Mouse (Mus musculus) megakaryocyte progenitor cell, adult 5-6 weeks (primary cell): ENCODE measurements around the gene 1700102P08Rik. TPM values are rescaled to one million over a fixed set of nuclear protein-coding genes. Genes with fewer than 3 reads are reported as not detected.
A peak's percentile ranks its signal among the peaks of the same experiment; 100 is the strongest.

Source experiments
- ATAC-seq: replicated peaks from 2 replicates; pipeline ENCODE4 v1.8.0; 2016; ENCODE audit warnings: mild to moderate bottlenecking, moderate TSS enrichment, inconsistent platforms; ENCODE audit not compliant: poor library complexity
- total RNA-seq, 2 experiments: library from RNA; stranded (forward) in 1 of 2; stranded (reverse) in 1 of 2; fragments of 157-497, 149-512 nt in 1 of 2; fragments of 200-1000 nt in 1 of 2; gene quantifications; 2 replicates each; pipeline versions ENCODE4 v1.2.3 to v1.2.4; 2015 to 2017

Gene 1700102P08Rik
- total RNA-seq, 2 experiments from 2014 or later: 0.46 TPM; not detected in 1

DNA sequence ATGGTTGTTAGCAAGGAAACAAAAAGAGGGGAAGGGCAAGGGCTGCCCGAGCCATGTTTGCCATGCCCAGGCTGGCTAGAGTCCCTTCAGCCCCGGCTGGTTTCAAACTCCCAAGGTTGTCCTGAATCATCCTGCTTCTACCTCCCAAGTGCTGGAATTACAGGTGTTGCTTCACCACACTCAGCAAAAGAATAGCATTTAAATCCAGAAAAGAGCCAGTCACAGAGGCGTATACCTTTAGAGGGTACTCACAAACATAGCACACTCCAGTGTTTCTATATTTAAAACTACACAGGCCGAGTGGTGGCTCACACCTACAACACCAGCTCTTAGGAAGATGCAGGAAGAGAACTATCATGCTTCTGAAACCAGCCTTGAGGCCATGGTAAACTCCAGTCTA is 16.9 kb downstream of the 1700102P08Rik start:
- ATAC-seq: no peak

DNA sequence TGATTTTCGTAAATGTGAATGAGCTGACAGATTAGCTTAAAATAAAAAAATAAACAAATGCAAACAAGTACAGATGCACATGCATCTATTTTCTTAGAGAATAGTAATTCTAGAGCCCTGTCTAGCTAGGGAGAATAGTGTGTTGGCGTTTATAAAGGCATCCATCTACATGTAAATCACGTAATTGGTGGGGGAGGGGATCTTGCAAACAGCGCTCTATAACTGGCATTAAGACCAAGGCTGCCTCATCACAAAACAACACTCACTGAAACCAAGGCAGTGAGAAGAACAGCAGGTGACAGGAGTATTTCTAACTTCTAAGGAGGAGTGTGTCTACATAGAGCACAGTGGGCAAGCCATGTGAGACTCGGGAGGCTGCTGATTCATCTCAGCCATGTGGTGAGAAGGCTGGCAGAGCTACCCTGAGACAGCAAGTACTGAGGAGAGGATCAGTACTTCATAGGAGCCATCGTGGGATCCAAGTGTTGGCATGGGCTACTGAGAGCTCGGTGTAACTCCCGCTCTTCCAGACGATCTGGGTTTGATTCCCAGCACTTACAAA is 18.9 kb downstream of the 1700102P08Rik start:
- ATAC-seq: no peak

DNA sequence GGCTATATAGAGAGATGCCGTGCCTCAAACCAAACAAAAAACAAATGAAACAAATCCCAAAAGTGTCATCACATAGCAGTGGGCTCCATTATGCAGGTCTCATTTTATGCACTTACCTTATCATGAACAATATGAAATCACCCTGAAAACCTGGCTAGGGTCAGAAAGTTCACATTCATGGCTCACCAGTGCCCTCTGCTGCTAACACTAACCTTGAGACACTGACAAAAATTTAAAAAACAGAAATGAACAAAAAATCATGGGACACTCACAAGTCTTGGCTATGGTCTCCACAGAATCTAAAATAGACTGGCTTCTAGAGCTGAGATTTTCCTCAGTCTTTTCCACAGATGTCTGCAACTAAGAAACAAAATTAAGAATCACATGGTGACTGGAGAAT is 19.6 kb downstream of the 1700102P08Rik start:
- peak; percentile 73 for ATAC-seq

DNA sequence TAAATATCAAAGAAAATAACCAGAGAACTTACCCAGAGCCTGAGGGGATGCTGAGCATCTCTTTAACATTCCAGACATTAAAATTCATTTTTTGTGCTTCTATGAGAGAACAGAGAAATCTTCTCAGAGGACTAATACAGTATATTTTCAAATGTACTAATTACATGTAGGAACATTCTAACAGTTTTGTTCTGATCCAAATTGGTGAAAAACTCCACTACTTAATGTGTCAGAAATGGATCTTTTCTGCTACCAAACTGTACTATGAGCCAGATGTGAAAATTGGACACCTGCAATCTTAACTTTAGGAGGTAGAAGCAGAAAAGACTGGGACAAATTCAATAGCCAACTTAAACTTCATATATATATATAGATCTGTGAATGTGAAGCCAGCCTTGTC is 35.8 kb downstream of the 1700102P08Rik start, which contains the start of gene Ccdc36:
TSS of gene Ccdc36 (minus strand) at position 101 of the 400 bp plus-strand sequence.
- ATAC-seq: no peak

DNA sequence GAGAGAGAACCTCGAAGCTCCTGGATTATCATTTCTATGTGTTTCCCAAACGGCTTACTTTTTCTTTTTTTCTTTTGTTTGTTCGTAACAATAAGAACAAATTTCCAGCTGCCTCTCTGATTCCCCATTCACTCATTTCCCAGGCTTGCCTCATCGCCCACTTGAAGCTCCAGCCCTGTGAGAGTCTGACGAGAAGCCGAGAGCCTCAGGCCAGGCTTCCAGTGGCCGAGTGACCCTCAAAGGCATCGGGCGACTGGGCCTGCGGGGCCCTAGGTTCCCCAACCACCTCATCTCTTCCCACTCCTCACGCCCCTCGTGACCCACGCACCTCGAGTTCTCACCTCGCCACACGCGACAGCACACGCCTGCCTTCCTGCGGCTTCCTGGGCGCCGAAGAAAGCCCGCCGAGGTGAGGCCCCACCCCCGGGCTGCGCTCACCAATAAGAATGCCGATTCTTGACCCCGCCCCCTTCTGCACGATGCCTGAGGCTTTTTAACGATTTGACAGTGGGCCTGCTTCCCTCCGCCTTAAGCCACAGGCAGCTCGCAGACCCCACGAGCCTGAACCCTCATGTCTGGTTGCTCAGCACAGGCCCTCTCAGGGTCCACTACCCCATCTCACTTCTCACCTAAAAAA is 38.9 kb downstream of the 1700102P08Rik start:
- ATAC-seq: peak; percentile 83

DNA sequence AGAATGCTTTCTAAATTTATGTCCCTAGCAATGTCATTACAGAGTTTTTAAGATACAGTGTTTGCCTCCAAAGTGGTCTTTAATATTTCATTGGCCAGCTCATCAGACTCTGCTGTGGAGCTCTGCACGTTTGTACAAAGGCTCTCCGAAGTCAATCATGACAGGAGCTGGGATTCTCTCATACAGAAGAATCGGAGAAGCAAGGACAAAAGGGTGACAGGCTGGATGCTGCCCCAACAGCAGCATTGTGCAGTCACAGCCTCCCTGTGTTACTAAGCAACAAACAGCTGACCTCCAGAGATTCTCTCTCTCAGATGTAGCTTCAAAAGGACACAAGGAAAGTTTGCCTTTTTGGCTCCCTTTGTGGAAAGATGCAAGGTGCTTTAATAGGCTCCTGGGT is 43.6 kb downstream of the 1700102P08Rik start, which contains the start of gene BC048562:
TSS of gene BC048562 (plus strand) at position 301 of the 400 bp plus-strand sequence.
- no peak for ATAC-seq

DNA sequence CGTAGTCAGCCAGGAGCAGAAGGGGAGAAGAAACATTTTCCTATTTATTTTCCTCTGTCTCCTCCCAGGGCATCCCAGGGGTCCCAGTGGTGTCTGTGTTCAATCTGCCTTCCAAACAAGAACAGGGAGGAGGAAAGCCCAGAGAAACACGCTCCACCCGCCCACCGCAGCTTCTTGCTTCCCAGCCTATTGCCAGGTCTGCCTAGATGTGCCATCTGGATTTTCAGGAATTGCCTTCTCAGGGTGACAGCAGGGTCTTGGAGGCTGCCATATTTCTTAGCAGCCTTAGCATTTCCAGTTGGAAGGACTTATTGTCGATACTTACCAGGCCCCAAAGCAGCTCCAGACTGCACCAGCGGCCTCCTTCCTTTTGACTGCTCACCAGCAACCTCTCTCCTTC is 46.6 kb downstream of the 1700102P08Rik start:
- ATAC-seq: no peak

DNA sequence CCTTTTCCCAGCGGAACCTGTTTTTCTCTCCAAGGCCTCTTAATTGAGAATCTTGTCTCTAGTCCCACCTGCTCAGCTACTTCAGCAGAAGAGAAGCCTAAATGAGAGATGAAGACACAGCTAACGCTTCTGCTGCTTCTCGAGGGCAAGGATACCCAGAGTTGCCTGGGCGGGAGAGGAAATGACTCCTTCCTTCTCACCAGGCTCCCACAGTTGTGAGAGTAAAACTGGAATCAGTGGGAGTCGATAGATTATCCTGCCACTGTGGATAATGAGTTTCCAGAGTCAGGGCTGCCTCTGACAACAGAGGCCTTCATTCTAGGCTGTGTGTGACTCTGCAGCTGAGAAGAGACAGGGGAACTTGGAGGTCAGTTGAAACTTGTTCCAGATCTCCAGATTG is 47.9 kb downstream of the 1700102P08Rik start:
- no peak for ATAC-seq

DNA sequence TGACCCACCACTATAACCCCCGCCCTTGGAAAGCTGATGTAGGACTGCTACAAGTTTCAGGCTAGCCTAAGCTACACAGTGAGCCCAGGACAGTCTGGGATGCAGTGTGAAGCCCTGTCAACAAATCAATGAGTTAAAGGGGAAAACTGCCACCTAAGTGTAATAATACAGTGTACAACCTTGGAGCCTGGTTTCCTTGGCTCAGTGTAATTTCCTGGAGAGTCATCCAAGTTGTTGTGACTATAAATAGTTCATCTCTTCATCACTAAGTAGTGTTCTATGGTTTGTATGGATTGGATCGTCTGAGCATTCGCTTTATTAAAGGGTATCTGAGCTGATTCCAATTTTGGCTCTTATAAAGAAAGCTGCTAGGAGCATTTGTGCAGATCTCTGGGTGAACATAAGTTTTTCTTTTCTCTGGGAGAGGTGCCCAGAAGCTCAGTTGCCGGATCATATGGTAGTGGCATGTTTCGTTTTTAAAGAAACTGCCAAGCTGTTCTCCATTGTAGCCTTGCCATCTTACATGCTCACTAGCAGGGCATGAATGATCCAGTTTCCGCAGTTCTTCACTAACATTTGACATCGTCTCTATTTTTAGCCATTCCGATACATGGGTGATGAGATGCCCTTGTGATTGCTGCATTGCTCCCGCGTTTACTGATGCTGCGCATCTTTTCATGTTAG is 48.8 kb downstream of the 1700102P08Rik start:
- no peak for ATAC-seq

DNA sequence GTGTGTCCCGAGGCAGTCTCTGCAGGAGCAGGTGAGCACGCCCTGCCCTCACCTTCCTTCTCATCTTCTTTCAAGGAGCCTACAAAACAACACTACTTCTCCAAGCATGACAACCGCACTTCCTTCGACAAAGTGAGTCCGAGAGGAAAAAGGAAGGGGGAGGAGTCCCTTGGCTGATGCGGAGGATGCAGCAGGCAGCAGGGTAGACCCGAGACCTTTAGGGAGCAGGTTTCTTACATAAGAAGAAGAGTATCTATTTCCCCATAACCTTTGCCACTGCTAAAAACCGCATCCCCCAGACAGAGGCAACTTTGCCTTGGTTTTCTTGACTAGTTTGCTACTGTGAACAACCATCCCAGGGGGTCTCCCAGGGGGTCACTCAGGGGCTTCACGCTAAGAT is 52.5 kb downstream of the 1700102P08Rik start:
- ATAC-seq: peak; percentile 57

DNA sequence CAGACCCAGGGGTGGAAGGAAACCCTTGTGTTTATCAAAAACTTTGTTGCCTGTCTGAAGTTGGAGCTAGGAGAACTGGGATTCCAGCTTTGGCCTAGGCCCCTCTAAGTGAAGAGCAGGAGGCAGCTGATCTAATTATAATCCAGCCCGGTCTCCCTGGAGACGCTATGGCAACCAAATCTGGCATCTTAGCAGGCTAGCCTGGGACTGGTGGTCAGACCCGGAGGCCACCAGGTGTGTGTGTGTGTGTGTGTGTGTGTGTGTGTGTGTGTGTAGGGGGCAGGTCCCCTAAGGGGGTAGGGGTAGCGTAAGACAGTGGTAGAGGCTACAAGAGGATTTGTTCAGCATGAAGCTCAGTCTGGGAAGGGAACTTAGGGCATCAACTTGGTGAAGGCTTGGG is 57.3 kb downstream of the 1700102P08Rik start:
- ATAC-seq: no peak

DNA sequence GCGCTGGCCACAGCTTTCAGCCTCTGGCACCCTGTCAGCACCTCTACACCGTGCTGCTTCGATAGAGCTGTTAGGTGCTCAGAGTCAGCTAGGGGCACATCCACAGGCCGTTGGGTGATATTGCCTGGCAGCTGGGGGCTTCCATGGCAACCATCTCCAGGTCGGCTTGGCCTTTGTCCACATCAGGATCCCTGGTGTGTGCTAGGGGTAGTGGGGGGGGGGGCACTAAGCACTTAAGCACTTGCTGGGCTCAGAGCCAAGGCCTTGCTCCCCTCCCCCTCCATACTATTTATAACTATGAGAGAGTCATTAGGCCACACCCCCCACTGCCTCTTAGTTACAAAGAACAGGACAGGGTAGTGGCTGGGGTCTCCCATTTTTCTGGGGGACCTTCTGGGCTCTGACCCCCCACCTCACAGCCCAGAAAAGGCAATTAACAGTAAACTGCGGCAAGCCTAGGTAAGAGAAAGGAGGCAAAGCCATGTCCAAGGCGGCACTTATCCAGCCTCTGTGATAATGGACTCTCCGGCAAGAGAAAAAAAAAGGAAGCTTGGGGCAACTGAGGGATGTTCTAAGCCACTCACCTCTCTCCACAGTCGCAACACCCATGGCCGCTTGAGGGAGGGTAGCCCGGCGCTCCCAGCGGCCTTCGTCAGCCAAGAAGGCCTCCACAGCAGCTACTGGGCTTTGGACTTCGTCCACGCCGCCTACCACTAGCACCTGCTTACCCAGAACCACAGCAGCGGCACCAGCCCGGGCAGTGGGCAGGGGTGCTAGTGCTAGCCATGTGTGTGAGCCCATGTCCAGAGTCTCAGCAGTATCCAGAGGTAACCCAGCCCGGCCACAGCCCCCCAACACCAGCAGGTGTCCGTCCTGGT is 57.9 kb downstream of the 1700102P08Rik start:
- ATAC-seq: peak; percentile 38

DNA sequence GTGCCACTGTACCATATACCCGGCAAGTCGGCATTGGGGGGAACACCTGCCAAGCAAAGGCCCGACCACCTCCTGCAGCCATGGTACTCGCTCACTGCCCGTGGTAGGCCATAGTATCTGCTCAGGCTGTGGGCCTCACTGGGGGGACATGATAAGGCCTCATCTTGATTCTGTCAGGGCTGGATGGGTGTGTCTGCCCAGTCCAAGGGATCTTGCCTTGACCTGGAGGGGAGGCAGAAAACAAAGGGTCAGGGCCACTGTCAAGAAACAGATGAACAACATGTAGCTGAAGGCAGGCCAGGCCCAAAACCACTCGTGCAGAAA is 58.5 kb downstream of the 1700102P08Rik start:
- no peak; the same call in 1 of the 2 replicates for ATAC-seq

DNA sequence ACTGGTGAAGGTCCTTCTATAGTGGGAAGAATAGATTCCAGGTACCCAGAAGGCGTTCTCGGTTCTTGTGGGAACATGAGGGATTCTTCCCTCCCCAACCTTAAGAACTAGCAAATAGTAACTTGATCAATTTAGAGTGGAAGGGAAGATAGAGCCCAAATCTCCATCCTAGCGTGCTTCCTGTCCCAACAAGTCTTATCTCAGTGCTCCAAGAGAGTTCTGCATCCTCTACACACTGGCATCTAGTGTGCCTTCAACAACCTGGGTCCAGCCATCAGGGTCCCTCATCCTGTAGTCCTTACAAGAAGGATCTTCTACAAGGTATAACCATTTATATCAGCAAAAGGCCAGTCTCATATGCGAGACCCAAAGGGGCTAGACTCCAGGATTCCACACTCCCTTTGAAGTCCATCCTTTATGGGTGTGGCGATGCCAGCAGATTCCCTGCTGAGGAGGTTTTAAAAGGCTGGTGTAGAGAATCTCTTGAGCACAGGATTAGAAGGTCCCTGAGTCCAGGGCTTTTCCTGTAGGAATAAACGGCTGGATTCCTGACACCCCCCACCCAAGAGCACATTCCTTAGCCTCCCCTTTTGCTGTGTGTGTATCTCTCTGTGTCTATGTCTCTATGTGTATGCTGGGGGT is 59.0 kb downstream of the 1700102P08Rik start:
- ATAC-seq: no peak

DNA sequence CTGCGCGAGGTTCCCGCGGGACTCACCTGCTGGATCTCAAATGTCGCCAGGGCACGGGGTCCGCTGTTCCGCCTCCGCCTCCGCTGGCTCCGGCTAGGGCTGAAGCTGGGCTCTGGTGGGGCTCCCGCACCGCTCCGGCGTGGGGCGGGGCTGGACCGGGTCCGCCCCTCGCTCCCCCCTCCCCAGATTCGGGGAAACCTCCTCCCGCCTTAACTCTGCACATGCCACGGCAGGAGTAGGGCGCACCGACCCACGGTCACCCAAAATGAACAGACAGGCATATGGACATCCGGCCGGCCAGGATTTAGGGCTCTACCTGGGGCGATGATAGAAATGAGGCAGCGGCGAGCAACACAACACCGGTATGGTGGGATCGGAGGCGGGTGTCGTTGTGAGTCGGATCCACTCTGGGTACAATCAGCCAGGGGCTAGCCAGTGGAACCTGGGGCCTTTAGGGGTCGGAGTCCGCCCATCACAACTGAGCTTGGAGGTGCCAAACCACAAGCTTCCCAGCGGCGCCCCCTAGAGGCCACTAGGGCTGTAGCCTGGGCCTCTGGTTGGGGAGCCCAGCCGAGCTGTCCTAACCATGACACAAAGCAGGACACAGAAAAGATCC is 59.8 kb downstream of the 1700102P08Rik start:
- peak; percentile 72 for ATAC-seq

DNA sequence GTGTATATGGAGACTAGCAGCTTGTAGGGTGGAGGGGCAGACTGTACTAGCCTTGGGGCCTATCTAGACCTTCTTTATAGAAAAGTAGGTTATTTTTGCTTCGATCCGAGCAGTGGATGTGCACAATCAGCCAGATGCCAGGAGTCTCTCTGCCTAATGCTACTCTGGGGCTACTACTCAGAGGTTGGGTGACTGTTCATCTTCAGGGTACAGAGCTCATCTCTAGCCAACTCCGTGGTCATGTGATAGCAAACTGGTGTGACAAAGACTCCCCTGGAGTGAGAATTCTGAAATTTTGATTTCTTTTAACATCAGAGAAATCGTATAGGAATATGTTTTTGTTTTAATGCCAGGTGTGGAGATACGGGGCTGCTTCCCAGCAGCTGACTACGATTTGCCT is 60.3 kb downstream of the 1700102P08Rik start:
- 0 out of 2 replicates have a peak, but pooled peaks have one; percentile 20 for ATAC-seq

DNA sequence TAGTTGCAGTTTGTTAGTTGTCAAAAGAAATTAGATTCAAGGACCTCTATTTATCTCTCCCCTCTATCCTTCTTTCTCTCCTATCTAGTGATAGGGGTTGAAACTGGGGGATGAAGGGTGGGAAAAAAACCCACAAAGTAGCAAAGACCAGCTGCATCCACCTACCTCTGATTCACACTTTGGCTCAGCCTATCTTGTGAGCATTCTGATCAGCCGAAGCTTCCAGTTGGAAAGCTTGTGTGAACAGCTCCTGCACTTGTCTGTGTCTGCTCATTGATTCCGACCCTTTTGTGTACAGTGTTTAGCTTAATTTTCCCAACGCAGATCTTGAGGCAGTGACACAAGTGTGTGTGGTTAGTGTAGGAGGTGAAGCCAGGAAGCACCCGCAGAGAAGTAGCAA is 60.9 kb downstream of the 1700102P08Rik start:
- no peak for ATAC-seq

DNA sequence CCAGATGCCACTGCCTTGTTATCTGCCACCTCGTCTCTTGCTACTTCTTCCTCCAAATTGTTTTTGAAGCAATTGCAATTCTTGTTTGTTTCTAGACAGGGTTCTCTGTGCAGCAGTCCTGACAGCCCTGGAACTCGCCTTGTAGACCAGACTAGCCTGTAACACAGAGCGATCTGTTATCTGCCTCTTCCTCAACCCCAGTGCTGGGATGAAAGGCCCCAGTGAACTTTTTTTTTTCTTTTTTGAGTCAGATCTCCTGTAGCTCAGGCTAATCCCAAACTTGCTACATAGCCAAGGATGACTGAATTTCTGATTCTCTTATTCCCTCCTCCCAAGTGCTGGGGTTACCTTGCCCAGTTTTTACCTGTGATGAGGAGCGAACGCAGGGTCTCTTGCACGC is 61.8 kb downstream of the 1700102P08Rik start:
- ATAC-seq: no peak

DNA sequence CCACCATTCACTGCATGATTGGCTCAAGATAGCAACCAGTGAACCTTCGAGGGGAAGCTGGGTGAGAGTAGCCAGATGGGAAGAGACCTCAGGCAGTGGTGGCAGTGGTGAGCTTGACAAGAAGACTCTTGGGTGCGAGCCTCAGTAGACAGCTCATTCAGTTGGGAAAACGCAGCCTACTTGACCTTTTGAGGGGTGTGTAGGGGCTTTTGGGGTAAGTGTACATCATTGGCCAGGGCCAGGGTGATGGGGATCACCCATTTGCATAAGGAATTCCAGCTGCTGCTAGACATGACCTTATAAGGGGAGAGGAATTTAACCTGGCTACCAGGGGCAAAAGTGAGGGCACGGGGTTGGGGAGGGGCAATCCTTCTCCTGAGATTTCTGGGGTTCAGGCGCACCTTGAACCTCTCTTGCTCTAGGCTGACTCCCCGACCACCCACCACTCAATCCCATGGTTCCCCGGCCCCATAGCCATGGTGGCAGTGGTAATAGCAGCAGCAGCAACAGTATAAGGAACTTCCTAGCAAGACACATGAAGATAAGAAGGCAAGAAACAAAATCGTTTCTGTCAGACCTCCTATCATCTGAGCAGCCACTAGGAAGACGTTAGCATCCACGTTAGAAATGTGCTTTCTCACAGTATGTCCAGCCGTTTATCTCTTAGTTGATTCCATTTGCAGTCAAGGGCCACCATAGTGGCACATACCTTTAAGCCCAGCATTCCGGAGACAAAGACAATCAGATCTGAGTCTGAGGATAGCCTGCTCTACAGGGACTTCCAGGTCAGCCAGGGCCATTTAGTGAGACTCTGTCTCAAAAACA is 63.4 kb downstream of the 1700102P08Rik start:
- ATAC-seq: no peak
